Mouse (Mus musculus) adrenal gland, postnatal 10 days (tissue): ENCODE results near the gene Eln. TPM values are rescaled to one million over a fixed set of nuclear protein-coding genes. Genes with fewer than 3 reads are reported as not detected.
A peak's percentile ranks its signal among the peaks of the same experiment; 100 is the strongest.

Experiments
- DNase-seq: peaks from one replicate; pipeline ENCODE4 v3.0.0; 2021; ENCODE audit warnings: mixed read lengths
- long read RNA-seq, 2 experiments: library from polyadenylated mRNA; stranded (forward); transcript quantifications; one replicate each; pipeline ENCODE4 v2.0.0; 2021
- total RNA-seq, 2 experiments: library from RNA; stranded (reverse); gene quantifications; 2 replicates each; pipeline ENCODE4 v1.2.3; 2021

The Eln gene
- total RNA-seq = 1,000 to 10,000 TPM in 1 of 2 experiments, 100 to 1,000 TPM in 1; 255 to 1,124 TPM
- long read RNA-seq, experiment 1, transcript Eln-201 (37 exons, 3,853 nt) = major isoform, 632 of 1,267 reads
- long read RNA-seq, experiment 1, partial matches to known transcripts = 218 of 1,267 reads
- long read RNA-seq, experiment 1, other reads (novel, unspliced or antisense) = 413 of 1,267 reads
- long read RNA-seq, experiment 2, transcript Eln-201 (37 exons, 3,853 nt) = major isoform, 32 of 93 reads
- long read RNA-seq, experiment 2, partial matches to known transcripts = 28 of 93 reads
- long read RNA-seq, experiment 2, other reads (novel, unspliced or antisense) = 31 of 93 reads

DNA sequence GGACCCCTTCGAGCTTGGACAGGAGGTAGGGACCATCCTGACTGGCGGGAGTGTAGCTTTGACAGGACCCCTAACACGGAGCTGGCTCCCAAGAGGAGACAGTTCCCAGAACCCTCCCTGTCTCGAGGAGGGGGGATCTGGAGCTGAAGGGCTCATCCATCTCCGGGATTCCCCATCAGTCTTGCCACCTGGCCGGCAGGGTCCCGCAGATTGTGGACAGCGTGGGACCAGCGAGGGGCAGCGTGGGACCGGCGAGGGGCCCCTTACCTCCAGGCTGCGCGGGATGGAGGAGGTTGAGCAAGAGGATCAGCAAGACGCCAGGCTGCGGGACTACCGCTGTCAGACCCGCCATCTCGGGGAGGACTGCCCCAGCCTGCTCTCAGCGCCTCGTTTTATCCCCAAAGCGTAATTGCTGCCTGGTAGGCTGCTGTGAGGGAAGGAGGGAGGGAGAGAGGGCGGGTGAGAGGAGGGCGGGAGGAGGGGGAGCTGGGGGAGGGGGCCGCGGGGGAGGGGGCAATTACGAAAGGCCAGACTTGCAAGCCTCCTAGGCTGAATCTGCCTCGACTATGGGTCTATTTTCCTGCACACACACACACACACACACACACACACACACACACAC lies at the start of gene Eln:
Gene Eln, minus strand, starts transcription at position 434 of the 622 bp plus-strand sequence.
- peak; percentile 51 for DNase-seq

DNA sequence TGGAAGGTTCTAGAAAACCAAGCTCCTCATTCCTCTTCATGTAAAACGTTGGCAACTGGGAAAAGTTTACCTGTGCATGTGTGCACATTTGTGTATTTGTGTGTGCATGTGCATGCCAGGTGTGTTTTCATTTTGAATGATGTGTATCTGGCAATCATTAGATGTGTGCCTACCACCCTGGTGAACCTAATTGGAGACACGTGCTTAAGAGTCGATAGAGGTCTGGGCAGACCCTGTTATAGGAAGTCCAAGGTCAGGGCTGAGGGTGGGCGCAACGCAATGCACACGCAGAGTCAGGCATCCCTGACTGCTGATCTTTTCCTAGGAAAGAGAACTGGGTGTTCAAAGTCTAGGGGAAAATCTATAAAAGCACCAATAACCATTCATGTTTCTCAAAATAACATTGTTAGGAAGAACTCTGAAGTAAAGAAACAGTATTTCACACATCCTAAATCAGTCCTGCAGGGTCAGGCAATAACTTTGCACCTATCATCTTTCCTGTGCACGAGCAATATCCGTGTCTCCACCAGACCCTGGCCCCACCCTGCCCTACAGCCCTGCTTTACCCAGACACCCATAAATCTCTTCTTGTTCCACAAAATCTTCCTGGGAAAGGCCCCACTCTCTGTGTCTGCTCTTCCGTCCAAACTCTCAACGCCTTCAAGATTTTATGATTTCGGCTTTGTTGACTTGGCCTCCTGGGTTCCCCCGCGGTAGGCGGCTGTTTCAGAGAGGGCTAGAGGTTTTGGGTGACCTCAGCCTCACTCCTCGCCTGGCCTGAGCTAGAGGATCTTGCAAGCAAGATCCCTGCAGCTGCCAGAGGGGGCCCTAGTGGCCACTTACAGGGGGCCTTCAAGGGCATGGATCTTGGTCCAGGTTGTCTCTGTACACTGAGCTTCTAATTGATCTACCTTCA lies 43.2 kb upstream of the Eln start:
- no peak for DNase-seq

DNA sequence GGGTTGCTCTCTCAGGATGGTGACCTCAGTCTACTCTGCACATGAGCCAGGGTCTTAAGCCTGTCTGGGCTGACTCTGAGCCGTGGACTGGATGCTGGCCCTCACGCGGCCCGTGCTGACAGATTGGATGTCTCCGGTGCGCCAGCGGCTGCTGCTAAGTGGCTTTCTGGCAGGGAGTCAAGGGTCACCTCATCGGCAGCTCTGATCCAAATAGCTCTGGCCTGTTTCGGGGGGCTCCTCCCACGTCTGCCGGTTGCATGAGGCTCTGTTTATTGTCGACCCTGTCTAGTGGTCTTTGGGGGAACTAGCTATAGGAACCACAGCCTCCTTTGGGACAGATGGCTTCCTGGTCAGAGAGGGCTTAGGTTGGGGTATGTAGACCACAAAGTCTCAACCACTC lies 41.1 kb upstream of the Eln start:
- peak; percentile 14 for DNase-seq

- peak; percentile 25 for DNase-seq
These were observed 38.7 kb upstream of the Eln start for GRCm38 (mm10) chr5:134785691-134786371.

DNA sequence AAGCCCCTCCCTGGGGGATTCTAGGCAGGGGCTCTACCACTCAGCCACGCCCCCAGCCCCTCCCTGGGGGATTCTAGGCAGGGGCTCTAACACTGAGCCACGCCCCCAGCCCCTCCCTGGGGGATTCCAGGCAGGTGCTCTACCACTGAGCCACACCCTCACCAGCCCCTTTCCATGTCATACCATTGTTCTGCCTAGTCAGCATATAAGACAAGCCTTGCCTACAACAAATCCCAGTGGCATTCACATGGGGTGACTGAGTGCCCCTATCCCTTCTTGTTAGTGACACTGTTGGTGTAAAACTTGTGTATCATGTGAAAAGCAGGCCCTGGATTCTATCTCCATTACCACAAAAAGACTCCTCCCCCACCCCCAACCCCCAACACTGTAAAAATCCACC lies 36.7 kb upstream of the Eln start:
- DNase-seq = no peak

- no peak for DNase-seq
These were observed 33.8 kb upstream of the Eln start for GRCm38 (mm10) chr5:134780963-134781362.

GRCm38 (mm10) chr5:134780146-134780545 lies 33.0 kb upstream of the Eln start:
- DNase-seq = peak; percentile 57

- no peak for DNase-seq
These were observed 29.4 kb upstream of the Eln start for GRCm38 (mm10) chr5:134776551-134776950.

DNA sequence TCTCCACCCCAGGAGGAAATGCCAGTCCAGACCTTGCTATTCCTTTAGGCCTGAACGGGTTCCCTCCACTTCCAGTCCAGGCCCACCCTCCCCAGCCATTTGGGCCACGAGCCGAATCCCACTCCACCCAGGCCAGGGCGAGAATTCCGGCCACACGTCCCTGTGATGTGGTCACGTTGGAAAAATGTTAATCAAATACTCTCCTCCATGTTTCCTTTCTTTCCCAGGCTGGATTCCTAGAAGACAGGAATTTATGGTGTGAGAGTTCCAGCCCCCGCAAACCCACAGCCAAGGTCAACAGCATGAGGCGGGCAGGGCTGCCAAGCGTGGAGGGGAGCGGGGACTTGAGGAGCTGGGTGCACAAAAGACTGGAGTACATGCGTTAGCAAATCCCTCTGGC lies 25.4 kb upstream of the Eln start:
- DNase-seq = peak; percentile 38

DNA sequence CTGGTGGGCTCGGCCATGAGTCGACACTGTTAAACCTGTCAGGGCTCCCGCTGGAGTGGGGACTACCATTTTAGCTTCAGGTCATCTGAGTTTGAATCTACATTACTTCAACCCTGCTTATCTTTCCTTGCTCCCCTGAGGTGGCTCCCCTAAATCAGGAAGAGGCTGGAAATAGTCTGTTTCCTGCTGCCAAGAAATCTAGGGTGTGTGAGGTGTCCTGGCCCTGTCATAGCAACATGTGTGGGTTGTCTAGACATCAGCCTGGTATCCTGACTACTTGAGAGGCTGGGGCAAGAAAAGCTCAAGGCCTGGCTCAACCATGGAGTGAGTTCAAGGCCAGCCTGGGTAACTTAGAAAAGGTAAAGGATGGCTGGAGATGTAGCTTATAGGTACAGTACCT lies 24.6 kb upstream of the Eln start:
- no peak for DNase-seq

DNA sequence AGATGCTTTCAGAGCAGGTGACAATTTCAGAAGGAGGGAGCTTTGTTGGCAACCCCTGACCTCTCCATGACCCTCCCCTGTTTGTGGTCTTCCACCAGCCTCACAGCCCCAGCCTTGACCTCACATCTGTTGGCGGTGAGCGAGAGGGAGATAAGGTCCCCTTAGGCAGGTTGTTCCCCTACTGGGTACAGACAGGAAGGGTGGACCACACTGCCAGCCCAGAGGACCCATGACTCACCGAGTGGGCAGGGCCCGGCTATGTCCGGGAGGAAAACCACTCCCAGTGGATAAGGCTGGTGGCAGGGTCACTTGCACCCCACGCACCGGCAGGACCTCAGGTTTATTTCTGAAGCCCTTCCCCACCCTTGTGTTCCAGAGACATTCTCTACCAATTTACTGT lies 22.1 kb upstream of the Eln start:
- no peak for DNase-seq

DNA sequence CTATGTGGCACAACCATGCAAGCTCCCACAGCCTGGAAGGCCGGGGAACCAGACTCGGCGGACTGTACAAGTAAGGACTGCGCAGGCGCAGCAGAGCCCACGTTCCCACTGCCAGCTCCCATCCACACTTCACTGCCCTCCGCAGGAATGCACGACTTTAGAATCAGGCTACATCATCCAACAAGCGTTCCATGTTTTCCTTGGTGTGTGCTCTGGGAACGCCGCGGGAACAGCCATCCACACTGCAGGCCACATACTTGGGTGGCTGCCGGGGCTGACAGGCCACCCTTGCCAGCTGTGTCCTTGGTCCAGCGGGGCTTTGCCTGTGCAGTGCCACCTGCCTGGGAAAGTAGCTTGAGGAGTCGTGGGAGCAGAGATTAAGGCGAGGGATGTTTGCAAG lies 18.3 kb upstream of the Eln start:
- no peak for DNase-seq

GRCm38 (mm10) chr5:134763326-134763725 lies 16.2 kb upstream of the Eln start:
- peak; percentile 75 for DNase-seq

- DNase-seq = peak; percentile 83
These were observed 14.4 kb upstream of the Eln start for GRCm38 (mm10) chr5:134761409-134762124.

DNA sequence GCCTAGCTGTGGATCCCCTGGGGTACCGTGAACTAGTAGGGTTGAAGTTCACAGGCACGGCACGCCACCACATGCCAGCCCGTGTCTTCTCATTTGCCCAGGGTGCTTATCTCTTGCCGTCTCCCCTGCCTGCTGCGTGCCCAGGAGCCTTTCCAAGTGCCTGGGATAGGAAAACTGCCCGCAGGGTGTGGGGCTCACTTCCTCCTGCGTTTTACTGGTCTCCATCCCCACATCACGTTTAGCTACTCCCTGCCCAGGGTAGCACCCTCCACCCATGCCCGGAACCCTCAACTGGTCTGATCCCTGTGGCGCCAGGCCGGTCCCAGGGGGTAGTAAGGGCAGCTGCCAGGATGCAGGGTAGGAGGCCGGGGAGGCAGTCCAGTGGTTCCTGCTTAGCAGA lies 8.9 kb upstream of the Eln start:
- DNase-seq = no peak

GRCm38 (mm10) chr5:134754096-134754495 lies 7.0 kb upstream of the Eln start:
- no peak for DNase-seq

DNA sequence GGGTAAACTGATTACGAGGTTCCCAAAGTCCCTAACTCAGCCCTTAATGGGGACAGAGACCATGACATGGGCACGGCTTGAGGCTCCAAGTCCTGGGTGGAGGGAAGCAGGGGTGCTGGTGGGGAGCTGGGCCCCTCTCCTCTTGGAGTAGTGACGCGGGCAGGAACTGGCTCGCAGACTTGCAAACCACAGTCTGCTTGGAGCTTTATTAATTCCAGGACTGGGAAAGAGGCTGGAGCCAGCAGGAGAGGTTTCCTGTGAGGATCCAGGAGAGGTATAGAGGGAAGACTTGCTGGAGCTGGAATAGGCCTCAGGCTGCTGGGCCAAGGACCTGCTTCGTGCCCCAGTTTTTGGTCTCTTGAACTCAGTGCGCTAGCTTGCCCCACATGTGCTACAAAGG lies 3.3 kb upstream of the Eln start:
- no peak for DNase-seq

GRCm38 (mm10) chr5:134747947-134748618 lies 960 bp upstream of the Eln start:
- DNase-seq = peak; percentile 79

GRCm38 (mm10) chr5:134747512-134747893 lies 380 bp upstream of the Eln start:
- DNase-seq = peak; percentile 86

GRCm38 (mm10) chr5:134746201-134746600 lies 922 bp downstream of the Eln start:
- no peak for DNase-seq

DNA sequence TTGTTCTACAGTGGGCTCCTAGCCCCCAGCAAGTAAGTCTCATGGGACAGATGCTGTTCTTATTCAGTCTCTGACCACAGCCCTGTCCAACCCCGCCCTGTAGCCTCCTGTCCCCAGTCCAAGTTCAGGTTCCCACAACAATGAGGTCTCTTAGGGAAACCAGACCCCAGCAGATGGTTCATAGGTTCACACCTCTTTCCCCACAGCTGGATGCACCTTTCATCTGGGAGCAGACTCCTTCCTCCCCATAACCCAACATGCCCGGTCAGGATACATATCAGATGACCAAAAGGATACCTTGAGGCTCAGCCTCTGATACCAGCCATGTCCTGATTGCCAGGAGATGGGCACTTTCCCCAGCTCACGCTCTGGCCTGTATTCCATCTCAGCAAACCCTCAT lies 1.3 kb downstream of the Eln start:
- DNase-seq = no peak
